Mouse (Mus musculus): Measurements from ENCODE around the gene Wdr49.

DNA sequence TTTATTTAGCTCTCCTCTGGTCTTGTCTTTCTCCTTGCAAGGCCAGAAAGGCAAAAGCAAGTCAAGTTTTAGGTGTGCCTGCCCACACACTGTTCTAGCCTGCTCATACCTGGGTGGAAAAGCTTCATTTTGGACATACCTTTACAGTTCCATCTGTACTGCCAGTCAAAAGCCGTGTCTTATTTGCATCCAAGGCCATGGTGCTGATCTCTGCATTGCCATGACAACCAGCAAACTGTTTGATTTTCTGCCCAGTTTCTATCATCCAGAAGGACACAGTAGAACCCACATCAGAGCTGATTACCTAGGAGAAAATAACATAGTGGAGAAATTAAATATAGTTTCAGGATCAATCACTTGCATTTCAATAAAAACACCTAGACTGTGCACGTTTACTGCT, 100.2 kb downstream of the Wdr49 start:
- TF ChIP-seq CTCF (IDR thresholded peaks at IDR 0.05; ENCODE audit: control insufficient read depth, insufficient read depth, insufficient read length) = no peak
- no peak for TF ChIP-seq USF1 (IDR thresholded peaks at IDR 0.05; ENCODE audit: low read depth)
- TF ChIP-seq MYOD1 (IDR thresholded peaks at IDR 0.05; ENCODE audit: control insufficient read depth, insufficient read length, low read depth) = no peak
- TF ChIP-seq CEBPB (IDR thresholded peaks at IDR 0.05; ENCODE audit: low read depth) = no peak
- TF ChIP-seq MAX (IDR thresholded peaks at IDR 0.05) = no peak
- TF ChIP-seq MYOG (IDR thresholded peaks at IDR 0.05; ENCODE audit: control insufficient read depth, extremely low read depth, insufficient read length) = no peak
- TF ChIP-seq FOSL1 (IDR thresholded peaks at IDR 0.05; ENCODE audit: insufficient read depth, low read length, poor library complexity, severe bottlenecking) = no peak

Data from C2C12 (cell line).